Mouse (Mus musculus): ENCODE data around the gene Igsf9b. TPM values are rescaled to one million over a fixed set of nuclear protein-coding genes. Genes with fewer than 3 reads are reported as not detected.
A peak's percentile ranks its signal among the peaks of the same experiment; 100 is the strongest.

Gene Igsf9b
- total RNA-seq (2021), result 10 to 100 TPM; 71.0 to 72.1 TPM

DNA sequence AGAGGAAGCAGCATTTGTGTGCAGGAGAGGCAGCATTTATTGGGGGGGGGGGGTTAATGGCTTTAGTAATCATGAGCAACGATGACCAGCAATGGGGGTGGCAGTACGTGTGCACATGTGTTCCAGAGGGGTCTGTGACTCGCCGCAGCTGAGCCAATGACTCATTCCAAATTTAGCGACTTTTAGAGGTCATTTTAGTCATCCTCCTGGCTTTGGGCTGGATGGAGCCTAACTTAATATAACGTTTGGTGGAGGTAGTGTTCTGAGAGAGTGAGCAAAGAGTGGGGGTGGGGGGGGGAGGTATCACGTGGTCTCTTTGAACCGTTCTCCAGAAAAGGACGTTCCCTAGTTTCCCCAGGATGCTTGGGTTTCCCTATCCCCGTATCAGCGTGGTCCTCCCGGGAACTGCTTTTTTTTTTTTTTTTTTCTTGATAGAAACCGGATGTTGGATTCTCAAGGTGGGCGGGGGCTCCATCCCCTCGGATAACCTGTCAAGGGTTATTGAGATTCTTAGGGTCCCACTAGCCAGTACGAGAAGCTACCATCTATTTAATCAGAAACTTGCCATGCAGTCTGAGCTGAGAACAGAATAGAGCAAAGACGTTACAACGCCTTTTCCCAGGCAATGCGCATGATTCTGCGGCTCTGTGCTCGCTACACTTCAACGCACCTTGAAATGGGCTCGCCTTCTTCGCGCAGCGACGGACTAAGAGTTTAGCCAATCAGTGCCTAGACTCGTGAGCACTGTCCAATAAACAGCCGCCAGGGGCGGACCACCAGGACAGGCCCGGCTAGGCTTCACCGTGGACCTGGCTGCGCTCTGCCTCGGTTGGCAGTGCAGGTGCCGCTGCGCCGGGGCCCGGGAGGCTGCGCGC, at the start of gene Igsf9b:
TSS of gene Igsf9b (plus strand) at position 794 of the 875 bp plus-strand sequence.
- peak; percentile 91 to 96 for DNase-seq (ENCODE audit: extremely low spot score in 1 of 2, low spot score in 2 of 2)
- intact Hi-C loops (cut with DNase I), result no loop called here

GRCm38 (mm10) chr9:27252034-27252714, 46.8 kb upstream of the Igsf9b start:
- no peak for DNase-seq (ENCODE audit: extremely low spot score in 1 of 2, low spot score in 2 of 2)
- intact Hi-C loops (cut with DNase I), result no loop called here

DNA sequence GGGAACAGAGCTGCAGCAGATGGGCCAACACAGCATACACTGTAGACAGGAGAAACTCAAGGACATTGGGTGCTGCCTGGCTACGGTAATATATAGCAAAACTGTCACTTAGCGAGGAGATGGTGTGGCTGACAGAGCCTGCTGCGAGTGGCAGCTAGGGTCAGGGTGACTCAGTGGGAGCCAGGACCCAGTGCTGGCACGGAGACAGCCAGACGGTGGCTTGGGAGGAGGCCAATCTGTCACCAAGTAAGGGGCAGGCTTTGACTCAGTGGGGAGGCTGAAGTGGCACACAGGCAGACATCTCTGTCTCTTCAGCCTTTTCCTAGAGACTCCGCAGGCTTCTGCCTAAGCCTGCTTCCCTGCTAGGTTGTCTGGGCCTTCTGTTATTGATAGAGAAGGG, 42.5 kb upstream of the Igsf9b start:
- no peak for DNase-seq (ENCODE audit: extremely low spot score in 1 of 2, low spot score in 2 of 2)
- intact Hi-C loops (cut with DNase I), result no loop called here

DNA sequence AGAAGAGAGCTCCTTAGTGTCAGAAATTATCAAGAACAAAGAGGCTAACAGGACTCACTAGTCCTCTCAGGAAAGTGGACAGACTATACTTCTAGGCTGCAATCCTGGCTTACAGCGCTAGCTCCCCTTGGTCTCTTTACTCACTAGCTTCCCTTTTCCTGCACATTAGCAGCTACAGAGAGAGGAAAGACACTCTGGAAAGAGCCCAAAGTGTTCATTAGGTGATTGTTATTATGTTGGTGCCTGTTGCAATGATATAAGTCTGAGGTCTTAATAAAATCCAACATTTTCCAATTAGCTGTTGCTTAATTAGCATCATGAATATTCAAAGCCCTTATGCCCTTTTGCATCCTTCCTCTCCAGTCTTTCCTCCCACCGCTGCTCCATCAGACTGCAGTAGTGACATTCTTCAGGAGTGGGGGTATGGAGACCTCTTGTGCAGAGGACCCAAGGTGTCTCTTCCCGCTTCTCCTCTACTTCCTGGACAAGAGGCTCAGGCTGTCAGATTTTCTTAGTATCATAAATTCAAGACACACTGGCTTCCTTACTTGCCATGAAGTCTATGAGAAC, 38.5 kb upstream of the Igsf9b start:
- intact Hi-C loops (cut with DNase I), result no loop called here
- DNase-seq (ENCODE audit: extremely low spot score in 1 of 2, low spot score in 2 of 2), result no peak

- peak in 1 of 2 experiments; percentile 11 for DNase-seq (ENCODE audit: extremely low spot score in 1 of 2, low spot score in 2 of 2)
- intact Hi-C loops (cut with DNase I), result no loop called here
Measured at GRCm38 (mm10) chr9:27261905-27262304, 37.1 kb upstream of the Igsf9b start.

DNA sequence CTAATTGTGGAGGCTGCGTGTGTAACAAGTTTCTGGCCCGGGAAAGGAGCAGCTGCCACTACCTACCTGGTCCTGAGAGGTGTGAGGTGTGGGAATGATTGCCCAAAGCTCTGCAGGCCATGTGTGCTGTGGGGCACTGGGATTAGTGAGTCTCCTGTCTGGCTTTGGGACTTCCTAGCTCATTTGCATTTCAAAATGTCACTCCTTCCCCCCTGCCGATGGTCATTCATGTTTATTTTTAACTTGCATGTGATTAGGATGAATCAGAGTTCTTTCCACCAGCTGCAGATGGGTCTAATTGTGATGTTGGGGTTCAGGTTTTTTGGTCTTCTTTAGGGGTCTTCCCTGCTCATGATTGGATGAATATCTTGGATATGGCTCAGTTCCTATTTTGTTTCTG, 34.0 kb upstream of the Igsf9b start:
- DNase-seq (ENCODE audit: extremely low spot score in 1 of 2, low spot score in 2 of 2), result no peak
- intact Hi-C loops (cut with DNase I), result no loop called here

DNA sequence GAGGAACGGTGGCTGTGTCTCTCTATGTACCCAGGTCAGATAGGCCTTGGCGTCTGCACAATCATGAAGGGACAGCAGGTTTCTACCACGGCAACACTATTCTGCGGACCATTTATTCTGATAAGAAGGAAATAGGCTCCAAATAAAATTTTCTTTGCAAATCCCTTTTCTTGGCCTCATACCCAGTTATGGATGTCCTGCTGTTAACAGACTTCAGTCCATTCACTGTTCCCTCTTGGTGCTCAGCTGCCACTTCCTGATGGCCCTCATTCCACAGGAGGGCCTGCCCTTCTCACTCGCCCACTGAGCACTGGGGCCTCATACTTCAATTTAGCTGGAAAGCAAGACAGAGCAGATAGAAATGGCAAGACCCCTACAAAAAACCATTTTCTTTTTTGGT, 31.1 kb upstream of the Igsf9b start:
- no peak for DNase-seq (ENCODE audit: extremely low spot score in 1 of 2, low spot score in 2 of 2)
- intact Hi-C loops (cut with DNase I), result no loop called here

DNA sequence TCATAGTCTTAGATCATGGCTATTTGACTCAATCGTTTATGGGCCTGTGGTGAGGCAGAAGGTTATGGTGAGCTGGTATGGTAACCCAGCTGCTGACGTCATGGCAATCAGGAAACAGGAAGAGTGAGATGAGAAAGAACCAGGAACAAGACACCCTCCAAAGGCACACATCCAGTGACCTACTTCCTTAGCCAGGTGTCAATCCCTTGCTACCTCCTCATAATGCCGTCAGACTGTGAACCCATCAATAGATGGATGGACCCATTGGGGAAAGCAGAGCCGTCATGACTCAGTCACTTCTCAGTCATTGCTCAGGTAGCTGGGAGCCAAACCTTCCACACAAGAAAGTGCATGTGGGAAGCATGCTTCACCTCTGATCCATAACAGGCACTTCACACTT, 30.5 kb upstream of the Igsf9b start:
- intact Hi-C loops (cut with DNase I), result no loop called here

GRCm38 (mm10) chr9:27269322-27269721, 29.7 kb upstream of the Igsf9b start:
- intact Hi-C loops (cut with DNase I), result no loop called here

More for the DNA sequence above, 30.5 kb upstream of the Igsf9b start:
- DNase-seq (ENCODE audit: extremely low spot score in 1 of 2, low spot score in 2 of 2), result no peak

GRCm38 (mm10) chr9:27269904-27270303, 29.1 kb upstream of the Igsf9b start:
- intact Hi-C loops (cut with DNase I), result no loop called here
- DNase-seq (ENCODE audit: extremely low spot score in 1 of 2, low spot score in 2 of 2), result no peak

More at GRCm38 (mm10) chr9:27269322-27269721, 29.7 kb upstream of the Igsf9b start:
- no peak for DNase-seq (ENCODE audit: extremely low spot score in 1 of 2, low spot score in 2 of 2)

- intact Hi-C loops (cut with DNase I), result no loop called here
- no peak for DNase-seq (ENCODE audit: extremely low spot score in 1 of 2, low spot score in 2 of 2)
Measured at GRCm38 (mm10) chr9:27271899-27272298, 27.1 kb upstream of the Igsf9b start.

DNA sequence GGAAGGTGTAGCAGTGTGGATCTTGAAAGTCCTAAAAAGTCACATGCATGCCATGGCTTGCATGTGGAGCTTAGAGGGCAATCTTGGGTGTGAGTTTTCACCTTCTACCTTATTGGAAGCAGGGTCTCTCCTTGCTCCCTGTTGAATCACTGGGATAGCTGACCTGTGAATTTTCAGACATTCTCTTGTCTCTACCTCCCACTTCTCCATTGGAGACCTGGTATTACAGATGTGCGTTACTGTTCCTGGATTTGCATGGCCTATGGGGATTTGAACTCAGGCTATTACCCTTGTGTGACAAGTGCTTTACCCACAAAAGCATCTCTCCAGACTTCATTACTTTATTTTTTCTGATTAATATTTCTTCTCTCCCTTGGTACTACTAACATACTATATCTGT, 26.1 kb upstream of the Igsf9b start:
- intact Hi-C loops (cut with DNase I), result no loop called here
- DNase-seq (ENCODE audit: extremely low spot score in 1 of 2, low spot score in 2 of 2), result no peak

DNA sequence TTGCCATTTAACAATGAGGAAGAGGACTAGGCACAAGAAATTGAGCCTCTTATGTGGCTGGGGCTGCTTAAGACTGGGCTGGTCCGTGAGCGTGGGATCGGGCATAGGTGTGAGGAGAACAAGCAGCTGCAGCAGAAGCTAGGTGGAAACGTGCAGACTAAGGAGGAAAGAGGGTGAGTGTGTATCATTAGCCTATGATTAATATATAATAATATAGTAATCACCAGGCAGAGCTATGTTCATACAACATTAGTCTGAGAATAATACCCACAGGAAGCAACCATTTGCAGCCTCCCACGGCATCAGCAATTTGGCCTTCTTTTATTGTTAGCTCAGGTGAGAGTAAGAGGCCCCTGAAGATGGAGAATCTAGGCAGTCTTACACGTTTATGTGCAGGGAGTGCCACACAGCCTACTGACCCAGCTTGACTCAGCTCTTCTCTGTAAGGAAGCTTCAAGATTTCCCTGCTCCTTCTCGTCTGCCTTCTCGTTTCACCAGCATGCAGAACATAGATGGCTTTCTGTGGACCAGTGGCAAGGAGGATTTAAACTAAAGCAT, 22.6 kb upstream of the Igsf9b start:
- intact Hi-C loops (cut with DNase I), result no loop called here
- no peak for DNase-seq (ENCODE audit: extremely low spot score in 1 of 2, low spot score in 2 of 2)

DNA sequence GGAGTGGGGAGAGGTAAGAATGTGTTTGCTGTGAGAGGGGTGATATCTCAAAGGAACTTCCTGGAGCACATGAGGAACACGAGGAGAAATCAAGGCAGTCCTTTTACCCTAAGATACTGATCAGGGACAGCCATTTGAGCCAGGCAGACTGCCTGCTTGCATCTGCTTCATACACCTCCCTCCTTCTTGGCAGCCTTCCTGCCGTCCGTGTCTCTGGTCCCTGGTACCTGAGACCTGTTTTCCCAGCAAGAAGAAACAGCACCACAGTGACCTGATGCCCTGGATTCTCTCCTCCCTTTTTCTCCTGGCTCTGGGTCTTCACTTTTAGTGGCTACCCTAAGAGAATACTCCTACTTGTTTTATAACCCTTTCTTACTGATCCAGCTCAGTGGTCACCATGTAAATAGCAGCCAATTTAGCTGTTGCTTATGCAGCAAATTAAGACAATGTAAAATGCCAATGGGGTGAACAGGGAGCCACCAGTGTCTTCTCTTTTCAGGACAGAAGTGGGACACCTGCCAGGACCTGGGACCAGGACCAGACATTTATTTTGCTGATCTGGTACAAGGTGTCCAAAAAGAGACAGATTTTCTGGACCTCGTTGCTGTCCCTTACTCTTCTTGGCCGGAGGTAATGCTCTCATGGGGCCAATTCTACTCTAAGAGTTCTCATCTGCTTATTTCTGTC, 21.5 kb upstream of the Igsf9b start:
- no peak for DNase-seq (ENCODE audit: extremely low spot score in 1 of 2, low spot score in 2 of 2)
- intact Hi-C loops (cut with DNase I), result no loop called here

GRCm38 (mm10) chr9:27279041-27279440, 20.0 kb upstream of the Igsf9b start:
- intact Hi-C loops (cut with DNase I), result no loop called here
- DNase-seq (ENCODE audit: extremely low spot score in 1 of 2, low spot score in 2 of 2), result no peak

- intact Hi-C loops (cut with DNase I), result no loop called here
Measured at GRCm38 (mm10) chr9:27280976-27281375, 18.0 kb upstream of the Igsf9b start.

DNA sequence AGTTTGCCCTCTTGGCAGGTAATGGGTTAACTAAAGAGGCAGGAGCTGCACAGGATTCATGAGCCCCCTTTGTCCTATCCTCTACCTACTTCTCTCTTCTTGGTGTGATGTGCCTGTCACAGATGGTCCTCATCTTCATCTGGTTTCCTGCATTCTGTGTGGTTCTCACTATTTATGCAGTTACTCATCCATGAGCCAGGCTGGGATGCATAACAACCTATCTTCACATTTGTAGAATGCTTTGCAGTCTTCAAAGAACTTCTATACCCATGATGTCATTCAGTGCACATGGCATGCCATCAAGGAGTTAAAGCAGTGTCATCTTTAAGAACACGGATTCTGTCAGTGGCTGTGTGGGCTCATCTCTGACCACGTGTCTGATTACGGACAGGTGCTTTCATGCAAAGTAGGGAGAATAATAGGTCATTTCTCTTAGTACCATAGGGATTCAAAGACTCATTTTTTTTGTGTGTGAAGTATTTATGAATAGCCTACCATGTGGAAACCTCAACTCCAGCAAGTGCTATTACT, 13.2 kb upstream of the Igsf9b start:
- DNase-seq (ENCODE audit: extremely low spot score in 1 of 2, low spot score in 2 of 2), result no peak
- intact Hi-C loops (cut with DNase I), result no loop called here

More at GRCm38 (mm10) chr9:27280976-27281375, 18.0 kb upstream of the Igsf9b start:
- DNase-seq (ENCODE audit: extremely low spot score in 1 of 2, low spot score in 2 of 2), result no peak

GRCm38 (mm10) chr9:27286296-27286695, 12.7 kb upstream of the Igsf9b start:
- no peak for DNase-seq (ENCODE audit: extremely low spot score in 1 of 2, low spot score in 2 of 2)

DNA sequence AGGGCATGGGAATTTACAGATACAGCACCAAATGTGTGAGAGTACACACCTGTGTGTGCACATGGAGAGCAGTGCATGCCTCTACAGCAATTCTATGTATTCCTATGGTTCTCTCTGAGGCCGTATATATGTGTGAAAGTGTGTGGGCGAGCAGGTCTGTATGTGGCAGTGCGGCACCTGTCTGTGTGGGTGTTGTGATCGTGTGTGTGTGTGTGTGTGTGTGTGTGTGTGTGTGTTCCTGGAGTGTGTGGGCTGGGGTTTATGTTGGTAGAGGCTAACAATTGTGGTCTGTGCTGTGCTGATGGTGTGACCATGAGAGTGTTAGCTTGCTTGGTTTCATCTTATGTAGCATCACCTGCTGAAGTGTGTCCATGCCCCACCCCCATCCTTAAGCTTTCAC, 12.1 kb upstream of the Igsf9b start:
- no peak for DNase-seq (ENCODE audit: extremely low spot score in 1 of 2, low spot score in 2 of 2)

More at GRCm38 (mm10) chr9:27286296-27286695, 12.7 kb upstream of the Igsf9b start:
- intact Hi-C loops (cut with DNase I), result no loop called here

More for the DNA sequence above, 12.1 kb upstream of the Igsf9b start:
- intact Hi-C loops (cut with DNase I), result no loop called here

Measured in left cerebral cortex, postnatal 10 days (tissue).